Mouse (Mus musculus) CH12.LX (cell line): ENCODE measurements around the gene Epop.

Source experiments
- ELF1 ChIP-seq: IDR thresholded peaks from 2 replicates; pipeline ENCODE4 v1.6.1; 2014; ENCODE audit warnings: low read depth, mild to moderate bottlenecking, inconsistent platforms, low read length, improper control_type of control experiment
- TBP ChIP-seq: conservative IDR thresholded peaks from 2 replicates; pipeline ENCODE4 v1.6.1; 2011; ENCODE audit warnings: low read depth, low read length, improper control_type of control experiment

- TF ChIP-seq ELF1 (no peak), TBP (0 out of 2 replicates have a peak, but pooled peaks have one; percentile 35)
These were observed 37.6 kb downstream of the Epop start for GRCm38 (mm10) chr11:97591910-97592309.
